Mouse (Mus musculus) WW6 (cell line): ENCODE results near the gene Fdx1.

Experiments
- DNase-seq: peaks from one replicate; pipeline ENCODE4 v3.0.0-alpha.2; 2013; ENCODE audit warnings: low read depth, low spot score

Gene Fdx1

GRCm38 (mm10) chr9:51908255-51908654 is 55.1 kb downstream of the Fdx1 start:
- no peak for DNase-seq

- DNase-seq, result no peak
Observed at GRCm38 (mm10) chr9:51906938-51907337, 56.4 kb downstream of the Fdx1 start.
